In the genomic region with DNA sequence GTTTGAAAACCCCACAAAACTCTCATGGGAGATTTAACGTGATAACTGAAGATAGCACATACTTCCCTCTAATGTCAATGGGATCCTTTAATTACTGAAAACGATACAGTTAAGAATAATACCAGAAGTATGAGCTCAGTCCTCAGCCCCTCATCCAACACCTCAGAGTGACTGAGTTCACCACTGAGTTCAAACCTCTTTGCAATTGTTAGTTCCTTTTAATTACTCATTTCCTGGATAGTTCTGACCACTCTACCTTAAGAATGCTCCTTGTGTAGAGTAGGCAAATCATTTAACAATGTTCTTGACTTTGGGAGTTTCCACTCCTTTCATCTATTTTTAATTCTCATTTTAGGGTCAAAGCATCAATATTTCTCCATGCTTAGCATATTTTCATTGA, we compare ENCODE assay signal across 32 mouse cellular contexts. TPM values are rescaled to one million over a fixed set of nuclear protein-coding genes. Genes with fewer than 3 reads are reported as not detected.
"Had no signal": no experiment of that assay in that cellular context is flagged by ENCODE, and none has a peak within 500 bp of the region (broad histone marks: within the 10 kb centered on the region; RNA-seq: fewer than 3 reads in every experiment).

No protein-coding gene starts in this region.

- H3K4me1 ChIP-seq: heart, embryonic 13.5 days; heart, embryonic 15.5 days; hindbrain, embryonic 10.5 days; hindbrain, embryonic 12.5 days; intestine, embryonic 15.5 days; limb, embryonic 10.5 days; limb, embryonic 12.5 days; liver, embryonic 13.5 days; liver, embryonic 15.5 days had no signal

- DNase-seq: gastrocnemius, adult 2 months; gastrocnemius, postnatal 10 days; gastrocnemius, postnatal 25 days; heart, adult 2 months; heart, postnatal 14 days; heart, postnatal 4 days; kidney, adult 18-20 months; kidney, adult 8-10 months; kidney, postnatal 10 days; kidney, postnatal 25 days; kidney, postnatal 4 days; liver; liver, embryonic 13.5 days had no signal

- H3K27ac ChIP-seq: gastrocnemius, adult 2 months; heart, adult 2 months; heart, embryonic 13.5 days; heart, embryonic 15.5 days; hindbrain, embryonic 10.5 days; hindbrain, embryonic 12.5 days; hindbrain, embryonic 14.5 days; intestine, embryonic 15.5 days; limb, embryonic 10.5 days; limb, embryonic 12.5 days; liver, embryonic 13.5 days; liver, embryonic 15.5 days had no signal

- H3K9me3 ChIP-seq: heart, embryonic 13.5 days; heart, embryonic 15.5 days; hindbrain, embryonic 10.5 days; hindbrain, embryonic 12.5 days; intestine, embryonic 15.5 days; limb, embryonic 10.5 days; limb, embryonic 12.5 days; liver, embryonic 13.5 days; liver, embryonic 15.5 days had no signal

- H3K9ac ChIP-seq: heart, embryonic 13.5 days; heart, embryonic 15.5 days; hindbrain, embryonic 12.5 days; hindbrain, embryonic 14.5 days; intestine, embryonic 15.5 days; limb, embryonic 12.5 days; liver, embryonic 13.5 days; liver, embryonic 15.5 days had no signal

- H3K36me3 ChIP-seq: heart, embryonic 13.5 days; heart, embryonic 15.5 days; hindbrain, embryonic 10.5 days; hindbrain, embryonic 12.5 days; intestine, embryonic 15.5 days; limb, embryonic 10.5 days; limb, embryonic 12.5 days; liver, embryonic 13.5 days; liver, embryonic 15.5 days had no signal

- H3K4me3 ChIP-seq: gastrocnemius, adult 2 months; heart, adult 2 months; heart, embryonic 13.5 days; heart, embryonic 15.5 days; hindbrain, embryonic 10.5 days; hindbrain, embryonic 12.5 days; intestine, embryonic 15.5 days; limb, embryonic 10.5 days; limb, embryonic 12.5 days; liver, embryonic 13.5 days; liver, embryonic 15.5 days had no signal

- H3K27me3 ChIP-seq: heart, embryonic 13.5 days; heart, embryonic 15.5 days; hindbrain, embryonic 12.5 days; intestine, embryonic 15.5 days; limb, embryonic 12.5 days; liver, embryonic 13.5 days; liver, embryonic 15.5 days had no signal

- H3K4me2 ChIP-seq: heart, embryonic 11.5 days; heart, embryonic 13.5 days; heart, embryonic 15.5 days; hindbrain, embryonic 12.5 days; hindbrain, embryonic 14.5 days; intestine, embryonic 15.5 days; limb, embryonic 12.5 days; liver, embryonic 11.5 days; liver, embryonic 13.5 days; liver, embryonic 15.5 days had no signal

RNA-seq across cellular contexts. Expression of a gene that starts 24.4 kb away (rescaled TPM):
- total RNA-seq: gastrocnemius, adult 2 months; gastrocnemius, postnatal 10 days; gastrocnemius, postnatal 25 days; heart, adult 2 months; heart, postnatal 14 days; heart, postnatal 4 days; layer of hippocampus, postnatal 10 days; layer of hippocampus, postnatal 25 days; left cerebral cortex, adult 8-10 months; left cerebral cortex, postnatal 10 days; left cerebral cortex, postnatal 25 days had no signal
- polyA plus RNA-seq: heart, adult 2 months; heart, embryonic 11.5 days; heart, embryonic 13.5 days; heart, postnatal 0 days; hindbrain, embryonic 12.5 days; hindbrain, embryonic 14.5 days; inflammation-experienced regulatory T-cells, adult 6 months; intestine, embryonic 15.5 days; intestine, postnatal 0 days; liver, embryonic 11.5 days; liver, embryonic 13.5 days; liver, embryonic 15.5 days had no signal
